Mouse (Mus musculus): ENCODE data around the gene 1700092M07Rik. TPM values are rescaled to one million over a fixed set of nuclear protein-coding genes. Genes with fewer than 3 reads are reported as not detected.
"Not testable (repeated sequence)": the region's sequence is repeated elsewhere in the genome, so short reads cannot be mapped to it uniquely, and the experiment has no call there.

Gene 1700092M07Rik
- polyA plus RNA-seq, 1 experiment from 2014 or later: 2.1 TPM

DNA sequence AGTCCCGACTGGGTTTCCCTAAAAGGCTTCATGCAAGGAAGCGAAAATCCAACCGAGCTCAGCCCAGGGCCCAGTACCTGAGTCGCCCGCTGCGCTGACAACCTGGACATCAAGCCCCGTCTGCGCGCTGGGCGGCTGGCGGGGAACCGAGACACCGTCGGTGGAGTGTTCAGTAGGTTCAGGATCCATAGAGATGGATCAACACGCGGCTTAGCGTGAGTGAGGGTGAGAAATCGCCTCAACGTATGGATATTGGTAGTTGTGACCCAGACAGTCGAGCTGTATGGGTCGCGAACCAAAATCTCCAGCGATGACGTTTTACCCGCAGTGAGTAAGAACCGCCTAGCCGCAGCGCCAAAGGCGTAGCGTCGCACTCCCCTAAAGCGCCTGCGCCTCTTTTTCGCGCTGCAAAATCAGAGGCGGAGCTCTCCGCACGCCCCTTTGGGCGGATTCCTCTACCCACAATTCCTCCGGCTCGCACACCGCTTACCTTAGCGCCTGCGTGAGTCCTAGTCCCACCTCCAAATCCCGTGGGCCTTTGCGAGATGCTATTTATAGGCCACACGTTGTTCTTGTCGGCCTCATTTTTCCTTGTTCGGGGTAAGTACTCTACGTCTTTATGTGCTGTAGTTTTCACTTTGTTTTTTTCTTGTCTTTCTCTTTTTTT is 17.5 kb upstream of the 1700092M07Rik start, which contains the start of gene Slc3a2:
Gene Slc3a2, minus strand, starts transcription at position 463 of the 667 bp plus-strand sequence.
- peaks cover 26% of the 10 kb centered on the region for H3K36me3 ChIP-seq (ENCODE audit: control insufficient read depth, insufficient read depth, low read length)

DNA sequence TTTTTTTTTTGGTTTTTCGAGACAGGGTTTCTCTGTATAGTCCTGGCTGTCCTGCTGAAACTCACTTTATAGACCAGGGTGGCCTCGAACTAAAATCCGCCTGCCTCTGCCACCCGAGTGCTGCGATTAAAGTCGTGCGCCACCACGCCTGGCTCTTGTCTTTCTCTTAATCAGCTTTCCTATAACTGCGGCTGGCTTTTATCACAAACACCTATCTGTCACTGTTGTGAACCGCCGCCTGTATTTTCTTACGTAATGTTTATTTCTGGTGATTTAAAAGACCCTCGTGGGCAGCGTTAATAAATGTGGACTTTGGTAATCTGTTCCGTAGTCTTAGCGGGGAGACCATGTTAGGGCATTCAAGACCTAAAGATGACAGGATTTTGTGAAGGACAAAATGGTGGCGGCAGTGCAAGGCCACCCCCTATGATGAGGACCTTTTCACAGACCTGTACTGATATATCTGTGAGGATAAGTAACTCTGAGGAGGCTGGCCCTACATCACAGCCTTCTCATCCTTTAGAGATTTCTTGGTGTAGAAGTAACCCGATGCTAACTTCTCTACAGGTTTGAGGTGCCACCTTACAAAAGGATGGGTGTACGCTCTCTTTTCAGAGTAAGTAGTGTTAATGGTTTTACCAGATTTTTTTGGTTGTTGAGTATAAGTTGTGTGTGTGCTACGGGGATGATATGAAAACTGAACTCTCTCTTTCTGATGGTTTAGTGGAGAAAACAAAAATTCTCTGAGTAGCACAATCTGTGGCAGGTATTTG is 16.8 kb upstream of the 1700092M07Rik start:
- H3K4me3 ChIP-seq (replicated peaks; ENCODE audit: low read length): peak overlapping the region; percentile 97
- peak overlapping the region; percentile 97 for H3K9ac ChIP-seq (ENCODE audit: low read length)
- ATAC-seq (ENCODE audit: insufficient read depth, low FRiP score): no peak
- peak overlapping the region; percentile 85 for H3K4me2 ChIP-seq (ENCODE audit: low read depth, low read length)
- WGBS: under 1% methylated on average over 20 of the region's 20 CpGs
- H3K27ac ChIP-seq (ENCODE audit: low read length): peak overlapping the region; percentile 95
- H3K36me3 ChIP-seq (ENCODE audit: control insufficient read depth, insufficient read depth, low read length): peaks cover 26% of the 10 kb centered on the region
- no peaks in the 10 kb centered on the region for H3K9me3 ChIP-seq (replicated peaks; ENCODE audit: control insufficient read depth, low read length)
- no peaks in the 10 kb centered on the region for H3K27me3 ChIP-seq (ENCODE audit: control insufficient read depth, insufficient read depth, low read length)
- H3K4me1 ChIP-seq (ENCODE audit: control insufficient read depth, insufficient read depth, low read length): peaks cover 23% of the 10 kb centered on the region

More for the DNA sequence above, 17.5 kb upstream of the 1700092M07Rik start, which contains the start of gene Slc3a2:
- Histone ChIP-seq H3K27me3 (ENCODE audit: control insufficient read depth, insufficient read depth, low read length) (no peaks in the 10 kb centered on the region), H3K9me3 (replicated peaks; ENCODE audit: control insufficient read depth, low read length) (no peaks in the 10 kb centered on the region), H3K4me2 (ENCODE audit: low read depth, low read length) (peak within 1 kb of the TSS; percentile 85), H3K27ac (ENCODE audit: low read length) (peak within 1 kb of the TSS; percentile 100), H3K4me1 (ENCODE audit: control insufficient read depth, insufficient read depth, low read length) (peaks cover 23% of the 10 kb centered on the region), H3K9ac (ENCODE audit: low read length) (peak within 1 kb of the TSS; percentile 97), H3K4me3 (replicated peaks; ENCODE audit: low read length) (peak within 1 kb of the TSS; percentile 97)
- WGBS: under 1% methylated on average over 50 of the region's 50 CpGs
- ATAC-seq (ENCODE audit: insufficient read depth, low FRiP score): peak; percentile 97

- WGBS: 3% methylated on average over 2 of the region's 2 CpGs
- Histone ChIP-seq H3K4me1 (ENCODE audit: control insufficient read depth, insufficient read depth, low read length) (peaks cover 23% of the 10 kb centered on the region), H3K36me3 (ENCODE audit: control insufficient read depth, insufficient read depth, low read length) (peaks cover 26% of the 10 kb centered on the region), H3K4me3 (replicated peaks; ENCODE audit: low read length) (peak overlapping the region; percentile 97), H3K9ac (ENCODE audit: low read length) (peak overlapping the region; percentile 97), H3K4me2 (ENCODE audit: low read depth, low read length) (peak overlapping the region; percentile 85), H3K27me3 (ENCODE audit: control insufficient read depth, insufficient read depth, low read length) (no peaks in the 10 kb centered on the region), H3K27ac (ENCODE audit: low read length) (peak overlapping the region; percentile 95), H3K9me3 (replicated peaks; ENCODE audit: control insufficient read depth, low read length) (no peaks in the 10 kb centered on the region)
- no peak for ATAC-seq (ENCODE audit: insufficient read depth, low FRiP score)
Measured at GRCm38 (mm10) chr19:8724392-8724791, 16.1 kb upstream of the 1700092M07Rik start.

GRCm38 (mm10) chr19:8725081-8725613 is 15.4 kb upstream of the 1700092M07Rik start:
- Histone ChIP-seq H3K4me2 (ENCODE audit: low read depth, low read length) (peak overlapping the region; percentile 85), H3K9ac (ENCODE audit: low read length) (peak overlapping the region; percentile 97), H3K9me3 (replicated peaks; ENCODE audit: control insufficient read depth, low read length) (no peaks in the 10 kb centered on the region), H3K36me3 (ENCODE audit: control insufficient read depth, insufficient read depth, low read length) (peaks cover 26% of the 10 kb centered on the region), H3K4me3 (replicated peaks; ENCODE audit: low read length) (peak overlapping the region; percentile 97), H3K27me3 (ENCODE audit: control insufficient read depth, insufficient read depth, low read length) (no peaks in the 10 kb centered on the region), H3K27ac (ENCODE audit: low read length) (peak overlapping the region; percentile 95), H3K4me1 (ENCODE audit: control insufficient read depth, insufficient read depth, low read length) (peaks cover 23% of the 10 kb centered on the region)
- ATAC-seq (ENCODE audit: insufficient read depth, low FRiP score): no peak
- 32% methylated on average over 4 of the region's 4 CpGs for WGBS

DNA sequence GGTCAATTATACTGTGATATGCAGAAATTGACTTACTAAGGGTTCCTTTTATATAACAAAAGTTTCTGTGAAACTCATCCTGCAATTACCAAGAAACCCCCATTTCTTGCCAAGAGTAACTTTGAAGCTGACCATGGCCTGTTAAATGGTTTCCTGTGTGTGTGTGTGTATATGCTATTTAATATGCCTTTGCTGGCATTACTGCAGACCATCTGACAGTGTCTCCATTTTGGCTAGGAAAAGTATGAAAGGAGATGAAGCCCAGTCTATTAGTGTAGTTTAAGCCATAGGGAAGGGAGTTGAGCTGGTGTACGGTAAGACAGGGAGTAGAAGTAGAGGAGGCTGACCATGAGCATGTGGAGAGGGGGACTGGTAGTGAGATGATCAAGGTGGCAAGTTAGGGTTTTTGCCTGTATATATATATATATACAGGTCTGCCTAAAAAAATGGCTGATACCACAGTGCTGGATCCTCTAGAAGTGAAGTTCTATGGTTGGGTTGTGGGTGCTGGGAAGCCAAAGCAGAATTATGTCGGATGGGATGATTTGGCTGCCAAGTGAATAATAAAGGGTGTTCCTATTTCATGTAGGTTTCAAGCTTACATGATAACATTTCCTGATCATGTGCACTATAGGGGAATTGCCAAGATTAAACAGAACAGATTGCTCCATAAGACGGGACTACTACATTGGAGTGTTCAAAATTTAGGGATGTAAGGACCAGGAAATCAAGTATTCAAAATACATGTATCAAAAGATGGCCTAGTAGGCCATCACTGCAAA is 13.7 kb upstream of the 1700092M07Rik start:
- Histone ChIP-seq H3K4me1 (ENCODE audit: control insufficient read depth, insufficient read depth, low read length) (peaks cover 18% of the 10 kb centered on the region), H3K4me2 (ENCODE audit: low read depth, low read length) (0 out of 2 replicates have a peak overlapping the region, but pooled peaks have one; percentile 85), H3K27ac (ENCODE audit: low read length) (peak overlapping the region; percentile 16; the same call in 1 of the 2 replicates), H3K4me3 (replicated peaks; ENCODE audit: low read length) (no peak overlapping the region), H3K9me3 (replicated peaks; ENCODE audit: control insufficient read depth, low read length) (no peaks in the 10 kb centered on the region), H3K9ac (ENCODE audit: low read length) (no peak overlapping the region), H3K27me3 (ENCODE audit: control insufficient read depth, insufficient read depth, low read length) (no peaks in the 10 kb centered on the region), H3K36me3 (ENCODE audit: control insufficient read depth, insufficient read depth, low read length) (peaks cover 26% of the 10 kb centered on the region)
- 31% methylated on average over 3 of the region's 3 CpGs for WGBS
- ATAC-seq (ENCODE audit: insufficient read depth, low FRiP score): no peak

DNA sequence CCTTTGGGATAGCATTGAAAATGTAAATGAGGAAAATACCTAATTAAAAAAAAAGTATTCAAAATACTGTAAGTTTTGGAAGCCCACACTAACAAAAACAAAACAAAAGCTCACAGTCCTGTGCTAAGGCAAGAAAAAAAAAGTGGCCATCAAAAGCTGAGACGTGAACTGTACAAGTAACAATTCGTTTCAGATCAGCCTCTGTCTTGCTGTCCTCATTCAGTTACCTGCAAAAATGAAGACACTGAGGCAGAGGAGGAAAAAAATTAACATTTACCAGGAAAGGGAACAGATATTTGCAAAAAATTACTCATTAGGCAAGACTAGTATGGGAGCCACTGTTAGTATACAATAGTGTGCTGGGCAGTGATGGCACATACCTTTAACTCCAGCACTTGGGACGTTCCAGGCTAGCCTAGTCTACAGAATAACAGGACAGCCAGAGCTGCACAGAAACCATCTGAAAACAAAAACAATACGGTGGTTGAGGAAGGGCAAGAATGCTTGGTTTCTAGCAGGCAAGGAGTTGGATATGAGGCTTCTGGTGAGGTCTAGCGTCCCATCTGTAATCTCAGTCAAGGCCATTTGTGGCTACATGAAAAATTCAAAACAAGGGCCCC is 12.9 kb upstream of the 1700092M07Rik start:
- H3K36me3 ChIP-seq (ENCODE audit: control insufficient read depth, insufficient read depth, low read length): peaks cover 26% of the 10 kb centered on the region

DNA sequence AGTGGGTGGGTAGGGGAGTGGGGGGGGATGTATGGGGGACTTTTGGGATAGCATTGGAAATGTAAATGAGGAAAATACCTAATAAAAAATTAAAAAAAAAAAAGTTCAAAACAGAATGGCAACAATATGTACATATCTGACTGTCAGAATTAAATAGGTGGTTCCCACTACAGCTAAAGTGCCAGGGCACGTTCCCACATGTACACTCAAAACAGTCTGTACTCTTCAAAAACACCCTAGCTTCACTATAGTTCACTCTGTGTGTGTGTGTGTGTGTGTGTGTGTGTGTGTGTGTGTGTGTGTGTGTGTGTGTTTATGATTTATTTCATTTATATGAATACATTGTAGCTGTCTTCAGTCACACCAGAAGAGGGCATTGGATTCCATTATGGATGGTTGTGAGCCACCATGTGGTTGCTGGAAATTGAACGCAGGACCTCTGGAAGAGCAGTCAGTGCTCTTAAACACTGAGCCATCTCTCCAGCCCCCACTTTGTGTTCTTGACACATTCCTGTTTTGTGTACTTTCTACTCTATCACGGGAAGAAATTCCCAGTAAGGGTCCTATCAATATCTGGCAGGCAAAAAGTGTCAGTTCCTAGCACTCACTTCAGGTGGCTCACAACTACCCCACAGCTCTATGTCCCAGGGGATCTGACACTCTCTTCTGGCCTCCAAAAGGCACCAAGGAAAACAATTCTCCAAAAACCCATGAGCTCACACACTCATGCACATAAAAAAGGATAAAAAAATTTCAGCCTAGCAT is 12.0 kb upstream of the 1700092M07Rik start:
- WGBS: 40% methylated on average over 3 of the region's 3 CpGs
- not testable (repeated sequence) for H3K27ac ChIP-seq (ENCODE audit: low read length); H3K9ac ChIP-seq (ENCODE audit: low read length); H3K4me2 ChIP-seq (ENCODE audit: low read depth, low read length); H3K9me3 ChIP-seq (replicated peaks; ENCODE audit: control insufficient read depth, low read length); ATAC-seq (ENCODE audit: insufficient read depth, low FRiP score); H3K4me3 ChIP-seq (replicated peaks; ENCODE audit: low read length); H3K27me3 ChIP-seq (ENCODE audit: control insufficient read depth, insufficient read depth, low read length)
- peaks cover 26% of the 10 kb centered on the region for H3K36me3 ChIP-seq (ENCODE audit: control insufficient read depth, insufficient read depth, low read length)
- peaks cover 12% of the 10 kb centered on the region for H3K4me1 ChIP-seq (ENCODE audit: control insufficient read depth, insufficient read depth, low read length)

More for the DNA sequence above, 12.9 kb upstream of the 1700092M07Rik start:
- Histone ChIP-seq H3K4me3 (replicated peaks; ENCODE audit: low read length) (no peak overlapping the region), H3K27ac (ENCODE audit: low read length) (no peak overlapping the region; the same call in 1 of the 2 replicates), H3K9ac (ENCODE audit: low read length) (no peak overlapping the region), H3K9me3 (replicated peaks; ENCODE audit: control insufficient read depth, low read length) (no peaks in the 10 kb centered on the region), H3K27me3 (ENCODE audit: control insufficient read depth, insufficient read depth, low read length) (no peaks in the 10 kb centered on the region), H3K4me1 (ENCODE audit: control insufficient read depth, insufficient read depth, low read length) (peaks cover 12% of the 10 kb centered on the region), H3K4me2 (ENCODE audit: low read depth, low read length) (no peak overlapping the region)
- no peak for ATAC-seq (ENCODE audit: insufficient read depth, low FRiP score)
- WGBS: 23% methylated on average over 5 of the region's 5 CpGs

DNA sequence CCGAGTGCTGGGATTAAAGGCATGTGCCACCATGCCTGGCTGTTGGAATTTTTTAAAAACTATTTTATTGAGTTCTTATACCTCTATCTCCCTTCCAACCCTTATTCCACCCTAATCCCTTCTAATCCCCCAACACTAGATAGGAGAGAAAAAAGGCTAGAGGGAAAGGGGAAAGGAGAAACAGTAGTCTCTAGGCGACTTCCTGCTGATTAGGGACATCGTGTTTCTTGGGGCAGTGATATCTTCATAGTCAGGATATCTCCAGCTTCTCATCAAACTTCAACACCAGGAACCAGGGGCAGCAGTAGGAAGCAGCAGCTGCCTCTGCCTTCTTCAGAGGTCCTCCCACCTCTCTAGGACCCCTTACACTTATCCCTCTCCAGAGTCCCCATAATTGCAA is 6.2 kb upstream of the 1700092M07Rik start:
- Histone ChIP-seq H3K27me3 (ENCODE audit: control insufficient read depth, insufficient read depth, low read length) (no peaks in the 10 kb centered on the region), H3K4me1 (ENCODE audit: control insufficient read depth, insufficient read depth, low read length) (no peaks in the 10 kb centered on the region), H3K9ac (ENCODE audit: low read length) (no peak overlapping the region), H3K4me3 (replicated peaks; ENCODE audit: low read length) (no peak overlapping the region), H3K9me3 (replicated peaks; ENCODE audit: control insufficient read depth, low read length) (no peaks in the 10 kb centered on the region), H3K27ac (ENCODE audit: low read length) (no peak overlapping the region), H3K36me3 (ENCODE audit: control insufficient read depth, insufficient read depth, low read length) (0 out of 2 replicates have a peak, but pooled peaks cover under 1% of the 10 kb centered on the region), H3K4me2 (ENCODE audit: low read depth, low read length) (no peak overlapping the region)
- WGBS: 71% methylated on average over 3 of the region's 3 CpGs
- ATAC-seq (ENCODE audit: insufficient read depth, low FRiP score): no peak

Measured in stomach, embryonic 16.5 days (tissue).